Mouse (Mus musculus) lung, postnatal 0 days (tissue): ENCODE data around the gene Ube2e3.

Source experiments
- CTCF ChIP-seq: IDR thresholded peaks from 2 replicates; pipeline ENCODE4 v1.5.1; 2016; ENCODE audit warnings: antibody characterized with exemption, mild to moderate bottlenecking
- EP300 ChIP-seq: IDR thresholded peaks from 2 replicates; pipeline ENCODE4 v1.6.1; 2016; ENCODE audit warnings: antibody characterized with exemption, mild to moderate bottlenecking, control low read depth

GRCm38 (mm10) chr2:78886446-78886845, 18.5 kb downstream of the Ube2e3 start:
- TF ChIP-seq CTCF, result no peak
- no peak for TF ChIP-seq EP300
